ENCODE assay signal across 8 mouse cellular contexts in the genomic region with DNA sequence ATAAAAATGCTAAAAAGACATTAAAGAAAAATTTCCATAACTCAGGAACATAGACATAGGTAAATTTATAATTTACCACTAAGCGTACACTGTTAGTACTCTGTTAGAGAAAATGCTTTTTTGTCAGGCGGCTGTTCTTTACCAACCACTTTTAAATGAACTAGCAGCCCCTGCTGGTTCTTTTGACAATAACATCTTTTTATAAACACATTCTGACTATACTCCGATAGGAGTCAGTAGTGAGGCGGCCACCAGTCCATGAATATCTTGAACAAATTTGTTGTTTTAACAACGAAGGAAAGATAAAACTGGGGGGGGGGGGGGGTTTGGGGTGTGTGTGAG. TPM values are rescaled to one million over a fixed set of nuclear protein-coding genes. Genes with fewer than 3 reads are reported as not detected.
A peak's percentile ranks its signal among the peaks of the same experiment; 100 is the strongest.
DNase-seq lines count a peak whose midpoint lies in the region; ATAC-seq and TF ChIP-seq lines count a peak whose summit lies in the region.

No protein-coding gene starts in this region.

- intact Hi-C loops in heart, postnatal 10 days (cut with DNase I) = loop anchor here (5.0 kb wide), 1 partner anchor 322 kb away; a partner anchor contains a TSS

- 14% methylated on average over 5 of the region's 5 CpGs for WGBS in kidney, embryonic 16.5 days
- 21% methylated on average over 5 of the region's 5 CpGs for WGBS in limb, embryonic 10.5 days
- 22% methylated on average over 5 of the region's 5 CpGs for WGBS in neural tube, embryonic 12.5 days

- peak in 1 of 2 experiments; percentile 31; a peak in 1 of 4 replicates for TF ChIP-seq EP300 in MEL (IDR thresholded peaks at IDR 0.05; ENCODE audit: low read depth in 1 of 2, low read length in 2 of 2)

- H3K27ac ChIP-seq in kidney, embryonic 16.5 days (ENCODE audit: low read length) = no peak overlapping the region
- no peak overlapping the region for H3K27ac ChIP-seq in MEL (ENCODE audit: control insufficient read depth, low read depth, low read length)
- no peak overlapping the region for H3K27ac ChIP-seq in limb, embryonic 10.5 days
- H3K27ac ChIP-seq in neural tube, embryonic 12.5 days = no peak overlapping the region

- peaks cover 14% of the 10 kb centered on the region for H3K79me2 ChIP-seq in MEL (ENCODE audit: control insufficient read depth, insufficient read depth, low read length, poor library complexity)

- H3K27me3 ChIP-seq in kidney, embryonic 16.5 days (ENCODE audit: insufficient read depth, low read length) = no peaks in the 10 kb centered on the region
- no peaks in the 10 kb centered on the region for H3K27me3 ChIP-seq in MEL (ENCODE audit: control insufficient read depth in 1 of 2, insufficient read depth in 2 of 2, low read length in 2 of 2)
- H3K27me3 ChIP-seq in limb, embryonic 10.5 days (ENCODE audit: low read depth, poor library complexity, severe bottlenecking) = no peaks in the 10 kb centered on the region
- no peaks in the 10 kb centered on the region for H3K27me3 ChIP-seq in neural tube, embryonic 12.5 days (replicated peaks)

- no peaks in the 10 kb centered on the region for H3K9me3 ChIP-seq in kidney, embryonic 16.5 days (ENCODE audit: low read length)
- H3K9me3 ChIP-seq in MEL (replicated peaks; ENCODE audit: insufficient read depth, low read length) = no peaks in the 10 kb centered on the region
- H3K9me3 ChIP-seq in limb, embryonic 10.5 days (replicated peaks) = no peaks in the 10 kb centered on the region
- H3K9me3 ChIP-seq in neural tube, embryonic 12.5 days = no peaks in the 10 kb centered on the region

- TF ChIP-seq CTCF in MEL (IDR thresholded peaks at IDR 0.05 in 2 of 3, conservative IDR thresholded peaks at IDR 0.05 in 1 of 3; ENCODE audit: control insufficient read depth in 1 of 3, insufficient read depth in 1 of 3, low read depth in 2 of 3, low read length in 3 of 3, poor library complexity in 1 of 3, severe bottlenecking in 1 of 3) = peak; percentile 20 to 100 (median 97); a peak in 5 of 6 replicates

- H3K9ac ChIP-seq in kidney, embryonic 16.5 days (replicated peaks; ENCODE audit: low read length) = no peak overlapping the region
- no peak overlapping the region; the same call in 1 of the 2 replicates for H3K9ac ChIP-seq in MEL (ENCODE audit: control insufficient read depth, low read depth, low read length, poor library complexity, severe bottlenecking)
- no peak overlapping the region for H3K9ac ChIP-seq in neural tube, embryonic 12.5 days

- H3K36me3 ChIP-seq in kidney, embryonic 16.5 days (ENCODE audit: insufficient read depth, low read length) = no peaks in the 10 kb centered on the region
- peaks cover 0 to 17% of the 10 kb centered on the region in 2 experiments; a peak in 2 of 4 replicates for H3K36me3 ChIP-seq in MEL (ENCODE audit: control insufficient read depth in 1 of 2, insufficient read depth in 2 of 2, low read length in 2 of 2)
- H3K36me3 ChIP-seq in limb, embryonic 10.5 days = no peaks in the 10 kb centered on the region
- H3K36me3 ChIP-seq in neural tube, embryonic 12.5 days = no peaks in the 10 kb centered on the region

- no peak overlapping the region for H3K4me2 ChIP-seq in kidney, embryonic 16.5 days (replicated peaks; ENCODE audit: low read depth, low read length)
- no peak overlapping the region for H3K4me2 ChIP-seq in neural tube, embryonic 12.5 days (replicated peaks)

- peak; percentile 56 for TF ChIP-seq RAD21 in MEL (IDR thresholded peaks at IDR 0.05; ENCODE audit: low read depth, low read length)

- TF ChIP-seq POLR2A in MEL (IDR thresholded peaks at IDR 0.05; ENCODE audit: control insufficient read depth in 1 of 2, insufficient read depth in 1 of 2, low read depth in 1 of 2, low read length in 2 of 2, poor library complexity in 1 of 2) = no peak

- ATAC-seq in kidney, embryonic 16.5 days (ENCODE audit: low FRiP score, low TSS enrichment) = no peak; the same call in 1 of the 2 replicates
- ATAC-seq in neural tube, embryonic 12.5 days (ENCODE audit: low FRiP score, low read depth) = peak; percentile 3; the same call in 1 of the 2 replicates
- no peak for ATAC-seq in megakaryocyte-erythroid progenitor cell, adult 5-6 weeks (replicated peaks; ENCODE audit: low FRiP score, low TSS enrichment, poor library complexity, severe bottlenecking)

- H3K4me1 ChIP-seq in kidney, embryonic 16.5 days (ENCODE audit: insufficient read depth, low read length) = peaks cover 17% of the 10 kb centered on the region
- H3K4me1 ChIP-seq in MEL (ENCODE audit: control insufficient read depth in 1 of 2, insufficient read depth in 2 of 2, low read length in 2 of 2) = peaks cover 0 to 7% of the 10 kb centered on the region in 2 experiments
- peaks cover 16% of the 10 kb centered on the region for H3K4me1 ChIP-seq in limb, embryonic 10.5 days
- peaks cover 13% of the 10 kb centered on the region; the same call in 1 of the 2 replicates for H3K4me1 ChIP-seq in neural tube, embryonic 12.5 days

- H3K4me3 ChIP-seq in kidney, embryonic 16.5 days (ENCODE audit: low read length) = no peak overlapping the region
- H3K4me3 ChIP-seq in MEL (ENCODE audit: control insufficient read depth in 1 of 2, insufficient read depth in 1 of 2, low read depth in 2 of 2, low read length in 2 of 2) = no peak overlapping the region
- H3K4me3 ChIP-seq in limb, embryonic 10.5 days = peak overlapping the region; percentile 13; the same call in 1 of the 2 replicates
- H3K4me3 ChIP-seq in neural tube, embryonic 12.5 days = no peak overlapping the region

- DNase-seq in kidney, adult 18-20 months = peak; percentile 76
- peak; percentile 89 for DNase-seq in MEL (ENCODE audit: low read depth, low spot score)
- peak; percentile 95 for DNase-seq in cerebellum, adult 9-10 months
- DNase-seq in heart, postnatal 10 days = peak; percentile 75 to 83
- no peak for DNase-seq in limb, embryonic 10.5 days (ENCODE audit: low spot score)

TF ChIP-seq in MEL, 35 proteins besides CTCF, POLR2A, EP300 and RAD21 (continues in another document):
- TF ChIP-seq MYC (IDR thresholded peaks at IDR 0.05; ENCODE audit: low read depth, low read length) = peak; percentile 79
- peak; percentile 57 for TF ChIP-seq SMC3 (IDR thresholded peaks at IDR 0.05; ENCODE audit: low read depth, low read length)
- TF ChIP-seq UBTF (IDR thresholded peaks at IDR 0.05; ENCODE audit: borderline replicate concordance, insufficient read depth, low read depth, low read length) = no peak
- peak; percentile 52; the same call in 1 of the 2 replicates for TF ChIP-seq ELF1 (IDR thresholded peaks at IDR 0.05; ENCODE audit: low read depth, low read length)
- no peak; the same call in 1 of the 2 replicates for TF ChIP-seq KAT2A (conservative IDR thresholded peaks at IDR 0.05; ENCODE audit: low read depth, low read length)
- 0 out of 2 replicates have a peak, but pooled peaks have one; percentile 31 for TF ChIP-seq ZKSCAN1 (IDR thresholded peaks at IDR 0.05; ENCODE audit: low read depth, low read length)
- TF ChIP-seq BHLHE40 (IDR thresholded peaks at IDR 0.05; ENCODE audit: borderline replicate concordance, low read depth, low read length) = no peak
- peak; percentile 71 for TF ChIP-seq ZNF384 (IDR thresholded peaks at IDR 0.05; ENCODE audit: low read depth, low read length)
- no peak for TF ChIP-seq ZMIZ1 (IDR thresholded peaks at IDR 0.05; ENCODE audit: low read depth, low read length)
- TF ChIP-seq TCF12 (IDR thresholded peaks at IDR 0.05; ENCODE audit: low read depth, low read length) = peak; percentile 62
- peak; percentile 98 for TF ChIP-seq ZC3H11A (IDR thresholded peaks at IDR 0.05; ENCODE audit: low read depth, low read length)
- TF ChIP-seq TBP (IDR thresholded peaks at IDR 0.05; ENCODE audit: low read depth, low read length) = no peak
- peak; percentile 91 for TF ChIP-seq SIN3A (IDR thresholded peaks at IDR 0.05; ENCODE audit: low read length)
- TF ChIP-seq MAZ (IDR thresholded peaks at IDR 0.05; ENCODE audit: low read depth, low read length) = peak; percentile 86
- no peak for TF ChIP-seq MYB (IDR thresholded peaks at IDR 0.05; ENCODE audit: low read depth, low read length)

RNA-seq across cellular contexts. Expression of a gene that starts 3.7 kb away (rescaled TPM):
- 80.3 and 92.7 TPM in 2 replicates for polyA plus RNA-seq in kidney, embryonic 16.5 days (2015; fragmentation: Nextera tagmentation; extraction: Ambion mirVana)
- total RNA-seq in MEL (2012; rRNA removed) = 32.1 and 33.4 TPM in 2 replicates
- polyA plus RNA-seq in MEL (2012; ENCODE audit: insufficient read depth in 1 of 2, insufficient read length in 2 of 2, low read depth in 1 of 2, low replicate concordance in 2 of 2, missing spikeins in 1 of 2) = 10 to 100 TPM in 1 of 2 experiments, not detected in 1; 30.2 TPM
- total RNA-seq in heart, postnatal 10 days (2021) = 10 to 100 TPM; 29.1 to 32.4 TPM
- 81.0 and 87.6 TPM in 2 replicates for polyA plus RNA-seq in limb, embryonic 10.5 days (2016; fragmentation: Nextera tagmentation; extraction: Ambion mirVana)
- 89.2 and 96.3 TPM in 2 replicates for polyA plus RNA-seq in neural tube, embryonic 12.5 days (2016; fragmentation: Nextera tagmentation; extraction: Ambion mirVana)
- 70.0 and 101 TPM in 2 replicates for total RNA-seq in megakaryocyte-erythroid progenitor cell, adult 5-6 weeks (2014; fragmentation: Nextera tagmentation)
- total RNA-seq in megakaryocyte-erythroid progenitor cell, adult 5-6 weeks (2017) = 168 and 179 TPM in 2 replicates

RNA-seq across cellular contexts. Expression of a gene that starts 11.3 kb away (rescaled TPM):
- 34.6 and 34.9 TPM in 2 replicates for polyA plus RNA-seq in kidney, embryonic 16.5 days (2015; fragmentation: Nextera tagmentation; extraction: Ambion mirVana)
- total RNA-seq in MEL (2012; rRNA removed) = 132 and 140 TPM in 2 replicates
- 100 to 1,000 TPM; 181 to 192 TPM for polyA plus RNA-seq in MEL (2012; ENCODE audit: insufficient read depth in 1 of 2, insufficient read length in 2 of 2, low read depth in 1 of 2, low replicate concordance in 2 of 2, missing spikeins in 1 of 2)
- 10 to 100 TPM; 77.1 to 81.6 TPM for total RNA-seq in heart, postnatal 10 days (2021)
- 45.6 and 50.3 TPM in 2 replicates for polyA plus RNA-seq in limb, embryonic 10.5 days (2016; fragmentation: Nextera tagmentation; extraction: Ambion mirVana)
- polyA plus RNA-seq in neural tube, embryonic 12.5 days (2016; fragmentation: Nextera tagmentation; extraction: Ambion mirVana) = 57.6 and 60.3 TPM in 2 replicates
- 76.7 and 105 TPM in 2 replicates for total RNA-seq in megakaryocyte-erythroid progenitor cell, adult 5-6 weeks (2014; fragmentation: Nextera tagmentation)
- 98.8 and 150 TPM in 2 replicates for total RNA-seq in megakaryocyte-erythroid progenitor cell, adult 5-6 weeks (2017)

RNA-seq across cellular contexts. Expression of a gene that starts 11.6 kb away (rescaled TPM):
- 1.1 and 1.7 TPM in 2 replicates for polyA plus RNA-seq in kidney, embryonic 16.5 days (2015; fragmentation: Nextera tagmentation; extraction: Ambion mirVana)
- 0.69 and 1.7 TPM in 2 replicates for total RNA-seq in MEL (2012; rRNA removed)
- polyA plus RNA-seq in MEL (2012; ENCODE audit: insufficient read depth in 1 of 2, insufficient read length in 2 of 2, low read depth in 1 of 2, low replicate concordance in 2 of 2, missing spikeins in 1 of 2) = 1 to 10 TPM in 1 of 2 experiments, not detected in 1; 4.9 TPM
- total RNA-seq in heart, postnatal 10 days (2021) = 1 to 10 TPM in 1 of 2 experiments, under 1 TPM in 1; 0.89 to 1.2 TPM
- polyA plus RNA-seq in limb, embryonic 10.5 days (2016; fragmentation: Nextera tagmentation; extraction: Ambion mirVana) = 1.4 and 1.7 TPM in 2 replicates
- polyA plus RNA-seq in neural tube, embryonic 12.5 days (2016; fragmentation: Nextera tagmentation; extraction: Ambion mirVana) = 2.0 and 2.4 TPM in 2 replicates
- not detected in 2 replicates for total RNA-seq in megakaryocyte-erythroid progenitor cell, adult 5-6 weeks (2014; fragmentation: Nextera tagmentation)
- total RNA-seq in megakaryocyte-erythroid progenitor cell, adult 5-6 weeks (2017) = not detected in 2 replicates
